Mouse (Mus musculus) midbrain, embryonic 13.5 days (tissue): Measurements from ENCODE around the gene Mon1a. TPM values are rescaled to one million over a fixed set of nuclear protein-coding genes. Genes with fewer than 3 reads are reported as not detected.

Experiments used
- polyA plus RNA-seq: library from polyadenylated mRNA; unstranded; fragments of >200 nt; fragmentation: Nextera tagmentation; extraction: Ambion mirVana; gene quantifications from 2 replicates; pipeline ENCODE4 v1.2.1, GENCODE M21; 2015

Mon1a gene
- polyA plus RNA-seq, 1 experiment from 2014 or later, result 23.8 TPM

Other genes with a start within 250 kb of the Mon1a start
- 18.7 and 22.0 TPM in 2 replicates for gene Slc38a3, start 218.6 kb upstream of the Mon1a start, polyA plus RNA-seq
- 2.4 and 2.7 TPM in 2 replicates for gene Gnat1, start 208.4 kb upstream of the Mon1a start, polyA plus RNA-seq
- 18.9 and 24.6 TPM in 2 replicates for gene Sema3f, start 177.7 kb upstream of the Mon1a start, polyA plus RNA-seq
- 282 and 315 TPM in 2 replicates for gene Rbm5, start 117.2 kb upstream of the Mon1a start, polyA plus RNA-seq
- 126 and 132 TPM in 2 replicates for gene Rbm6, start 14.9 kb upstream of the Mon1a start, polyA plus RNA-seq
- gene Mst1r, start 18.7 kb downstream of the Mon1a start, polyA plus RNA-seq, result 1.2 and 2.3 TPM in 2 replicates
- gene Actl11, start 40.3 kb downstream of the Mon1a start, polyA plus RNA-seq, result not detected in 2 replicates
- gene Camkv, start 47.5 kb downstream of the Mon1a start, polyA plus RNA-seq, result 18.9 and 19.9 TPM in 2 replicates
- gene Traip, start 62.0 kb downstream of the Mon1a start, polyA plus RNA-seq, result 15.0 and 15.1 TPM in 2 replicates
- gene Uba7, start 87.4 kb downstream of the Mon1a start, polyA plus RNA-seq, result 3.5 and 4.7 TPM in 2 replicates
- gene Gm20661, start 94.9 kb downstream of the Mon1a start, polyA plus RNA-seq, result 0.66 and 1.3 TPM in 2 replicates
- gene Inka1, start 97.7 kb downstream of the Mon1a start, polyA plus RNA-seq, result 13.2 and 13.5 TPM in 2 replicates
- 1.7 and 1.8 TPM in 2 replicates for gene Cdhr4, start 104.3 kb downstream of the Mon1a start, polyA plus RNA-seq
- 0.36 and 0.95 TPM in 2 replicates for gene Gm20662, start 108.2 kb downstream of the Mon1a start, polyA plus RNA-seq
- 97.2 and 107 TPM in 2 replicates for gene Ip6k1, start 114.3 kb downstream of the Mon1a start, polyA plus RNA-seq
- 18.1 and 18.5 TPM in 2 replicates for gene Gmppb, start 161.1 kb downstream of the Mon1a start, polyA plus RNA-seq
- gene Amigo3, start 165.0 kb downstream of the Mon1a start, polyA plus RNA-seq, result 3.0 and 3.3 TPM in 2 replicates
- gene Mst1, start 192.3 kb downstream of the Mon1a start, polyA plus RNA-seq, result 0.11 and 0.23 TPM in 2 replicates
- gene Rnf123, start 195.2 kb downstream of the Mon1a start, polyA plus RNA-seq, result 46.2 and 55.6 TPM in 2 replicates
- gene Apeh, start 206.5 kb downstream of the Mon1a start, polyA plus RNA-seq, result 56.3 and 62.5 TPM in 2 replicates